Mouse (Mus musculus) G1E (cell line): ENCODE data around the gene Grik2.

Experiments used
- CTCF ChIP-seq: IDR thresholded peaks from 2 replicates; pipeline ENCODE4 v1.5.1; 2012; ENCODE audit warnings: low read depth, low read length, inconsistent platforms, mixed read lengths
- GATA1 ChIP-seq: IDR thresholded peaks from 2 replicates; pipeline ENCODE4 v1.6.1; 2012; ENCODE audit warnings: borderline replicate concordance, low read length, inconsistent platforms, mixed read lengths
- GATA2 ChIP-seq: IDR thresholded peaks from 2 replicates; pipeline ENCODE4 v1.6.1; 2012; ENCODE audit warnings: low read depth, low read length, inconsistent platforms, borderline replicate concordance
- POLR2AphosphoS5 ChIP-seq: IDR thresholded peaks from 2 replicates; pipeline ENCODE4 v1.6.1; 2012; ENCODE audit warnings: low read depth, low read length, inconsistent platforms; ENCODE audit not compliant: insufficient replicate concordance
- TAL1 ChIP-seq: conservative IDR thresholded peaks from 2 replicates; pipeline ENCODE4 v1.6.1; 2012; ENCODE audit warnings: low read depth, low read length, inconsistent platforms, mixed read lengths

- TF ChIP-seq CTCF (no peak), GATA1 (no peak), POLR2AphosphoS5 (no peak), TAL1 (no peak), GATA2 (no peak)
These were observed 148.7 kb downstream of the Grik2 start for GRCm38 (mm10) chr10:49639901-49640300.
